Mouse (Mus musculus) small intestine, adult 2 months (tissue): ENCODE measurements around the gene Mfsd6. TPM values are rescaled to one million over a fixed set of nuclear protein-coding genes. Genes with fewer than 3 reads are reported as not detected.

Experiments used
- H3K27ac ChIP-seq: fragments of 200-500 bp; 2 replicates; pipeline ENCODE4 v1.5.1; 2012; ENCODE audit warnings: low read depth, low read length, control low read depth, inconsistent platforms; ENCODE audit not compliant: insufficient read depth
- H3K27me3 ChIP-seq: fragments of 200-500 bp; 2 replicates; pipeline ENCODE4 v1.6.1; 2012; ENCODE audit warnings: mild to moderate bottlenecking, moderate library complexity, low read length, inconsistent platforms; ENCODE audit not compliant: control insufficient read depth, insufficient read depth
- H3K36me3 ChIP-seq: fragments of 200-500 bp; 2 replicates; pipeline ENCODE4 v1.6.1; 2012; ENCODE audit warnings: mild to moderate bottlenecking, low read length, control low read depth, inconsistent platforms; ENCODE audit not compliant: control insufficient read depth, insufficient read depth
- H3K4me1 ChIP-seq: fragments of 200-500 bp; 2 replicates; pipeline ENCODE4 v1.6.1; 2012; ENCODE audit warnings: low read length, inconsistent platforms, mixed read lengths; ENCODE audit not compliant: control insufficient read depth, insufficient read depth, insufficient read length
- H3K4me3 ChIP-seq: fragments of 200-500 bp; 2 replicates; pipeline ENCODE4 v1.5.1; 2012; ENCODE audit warnings: low read depth, mild to moderate bottlenecking, control low read depth, inconsistent platforms, low read length, moderate library complexity
- CTCF ChIP-seq: fragments of 200-500 bp; IDR thresholded peaks from 2 replicates; pipeline ENCODE4 v1.5.1; 2012; ENCODE audit warnings: low read depth, mild to moderate bottlenecking, control low read depth, inconsistent platforms, low read length, moderate library complexity, mixed read lengths; ENCODE audit not compliant: insufficient replicate concordance, insufficient read length; ENCODE audit errors: extremely low read depth
- POLR2A ChIP-seq: fragments of 200-500 bp; IDR thresholded peaks from 2 replicates; pipeline ENCODE4 v1.6.1; 2012; ENCODE audit warnings: low read depth, mild to moderate bottlenecking, control low read depth, inconsistent platforms, low read length, moderate library complexity
- WGBS: fragments of 180-500 bp; shearing (Covaris S2); methylation state at CpG from one replicate; pipeline ENCODE4 v1.1.7; 2018; 5-methylcytosine and 5-hydroxymethylcytosine counted together
- polyA plus RNA-seq: library from polyadenylated mRNA; depleted of rRNA; stranded (reverse); fragments of >200 nt; gene quantifications from 2 replicates; pipeline ENCODE4 v1.2.3, GENCODE M21; 2012; rRNA removed

Mfsd6 gene
- polyA plus RNA-seq, 1 experiment = 18.6 TPM

DNA sequence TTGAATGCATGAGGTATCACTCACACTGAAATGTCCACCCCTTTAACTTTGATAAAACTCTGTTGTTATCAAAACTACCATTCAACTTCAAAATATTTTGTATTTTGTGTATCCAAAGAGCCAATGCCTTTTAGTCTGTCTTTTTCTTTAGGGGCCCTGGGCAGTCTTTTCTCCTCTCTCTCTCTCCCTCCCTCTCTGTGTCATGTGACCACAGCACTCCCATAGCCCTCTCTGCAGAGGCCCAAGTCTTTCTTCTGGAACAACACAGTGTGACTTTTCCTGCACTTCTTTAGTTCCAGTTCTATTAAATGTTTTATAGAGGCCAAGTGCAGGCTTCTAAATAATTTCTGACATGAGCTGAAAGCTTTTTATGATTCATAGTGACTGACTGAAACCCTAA is 106.8 kb downstream of the Mfsd6 start:
- Histone ChIP-seq H3K27me3 (no peaks in the 10 kb centered on the region), H3K4me3 (no peak overlapping the region), H3K27ac (no peak overlapping the region), H3K36me3 (no peaks in the 10 kb centered on the region), H3K4me1 (no peaks in the 10 kb centered on the region)
- TF ChIP-seq CTCF = no peak
- TF ChIP-seq POLR2A = no peak

DNA sequence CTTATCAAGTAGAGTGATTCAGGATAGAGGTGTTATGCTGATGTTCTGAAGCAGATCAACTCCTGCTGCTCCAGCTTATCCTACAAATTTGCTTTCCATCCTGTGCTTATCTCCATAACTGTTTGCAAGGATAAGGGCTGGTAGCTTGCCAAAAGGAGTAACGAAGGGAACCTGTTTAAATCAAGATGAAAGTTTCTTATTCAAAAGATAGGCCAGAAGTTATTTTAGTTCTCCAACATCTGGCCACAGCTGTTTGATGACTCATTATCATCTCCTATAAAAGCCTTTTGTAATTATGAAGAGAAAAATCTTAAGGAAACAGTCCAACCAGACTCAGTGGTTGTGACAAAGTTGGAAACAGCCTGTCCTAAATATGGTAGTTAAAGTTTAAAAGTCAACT is 109.0 kb downstream of the Mfsd6 start:
- Histone ChIP-seq H3K27me3 (no peaks in the 10 kb centered on the region), H3K27ac (no peak overlapping the region), H3K36me3 (no peaks in the 10 kb centered on the region), H3K4me3 (no peak overlapping the region), H3K4me1 (no peaks in the 10 kb centered on the region)
- TF ChIP-seq CTCF (no peak), POLR2A (no peak)
- WGBS = 16% methylated on average over 1 of the region's 1 CpGs

DNA sequence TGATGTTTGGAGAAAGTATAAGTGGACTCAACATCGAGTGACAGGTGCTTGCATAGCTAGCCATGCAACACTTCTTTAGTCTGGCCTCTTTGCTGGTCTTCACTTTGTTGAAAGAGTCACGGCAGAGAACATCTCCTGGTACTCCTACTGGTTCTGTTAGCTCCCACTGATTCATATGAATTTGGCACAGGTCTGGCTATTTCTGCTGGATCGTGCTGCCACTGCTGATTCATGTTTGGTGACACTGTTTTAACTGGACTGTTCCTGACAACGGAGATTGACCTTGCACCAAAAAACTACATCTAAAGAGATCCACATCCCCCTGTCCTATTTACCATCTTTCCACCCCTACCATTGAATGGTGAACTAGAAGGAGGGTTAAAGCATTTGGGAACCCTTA is 118.8 kb downstream of the Mfsd6 start:
- no peak overlapping the region for H3K27ac ChIP-seq
- H3K36me3 ChIP-seq = no peaks in the 10 kb centered on the region
- H3K4me1 ChIP-seq = no peaks in the 10 kb centered on the region
- TF ChIP-seq POLR2A (no peak), CTCF (no peak)
- WGBS = 89% methylated on average over 4 of the region's 4 CpGs
- no peak overlapping the region for H3K4me3 ChIP-seq
- no peaks in the 10 kb centered on the region for H3K27me3 ChIP-seq

DNA sequence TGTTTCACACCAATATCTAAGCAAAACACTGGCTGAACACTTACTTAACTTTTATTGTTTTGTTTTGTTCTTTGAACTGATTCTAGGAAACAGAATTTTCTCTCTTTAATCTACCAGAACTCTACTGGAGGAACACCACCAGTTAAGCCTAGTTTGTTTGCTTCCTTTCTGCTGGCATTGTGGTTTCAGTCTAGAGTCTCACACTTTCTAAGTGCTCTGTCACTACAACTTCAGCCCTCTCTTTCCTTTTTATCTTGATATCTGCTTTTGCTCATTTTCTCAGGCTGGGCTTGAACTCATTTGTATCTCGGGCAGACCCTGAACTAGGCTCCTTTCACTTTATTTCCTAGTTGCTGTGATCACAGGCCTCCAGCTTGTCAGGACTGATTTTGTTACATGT is 119.6 kb downstream of the Mfsd6 start:
- TF ChIP-seq POLR2A (no peak), CTCF (no peak)
- Histone ChIP-seq H3K4me1 (no peaks in the 10 kb centered on the region), H3K27me3 (no peaks in the 10 kb centered on the region), H3K4me3 (no peak overlapping the region), H3K36me3 (no peaks in the 10 kb centered on the region), H3K27ac (no peak overlapping the region)
- WGBS = 80% methylated on average over 1 of the region's 1 CpGs

Other genes with a start within 250 kb of the Mfsd6 start
- gene Nab1, start 226.8 kb downstream of the Mfsd6 start, polyA plus RNA-seq = 2.8 and 6.5 TPM in 2 replicates
- 1.1 and 2.3 TPM in 2 replicates for gene Nemp2, start 96.8 kb downstream of the Mfsd6 start, polyA plus RNA-seq
- gene Inpp1, start 90.2 kb upstream of the Mfsd6 start, polyA plus RNA-seq = 2.6 and 7.5 TPM in 2 replicates
- 9.1 and 11.5 TPM in 2 replicates for gene Hibch, start 117.5 kb upstream of the Mfsd6 start, polyA plus RNA-seq